Mouse (Mus musculus): ENCODE measurements at regions not wholly inside any gene's neighbourhood (a gene's known extent, or its start where the extent isn't known, plus 50 kb on each side); places are given as distances from the start of the nearest gene placed in this dataset.

- DNase-seq = no peak
Observed at GRCm38 (mm10) chr12:25169611-25170010, 72.7 kb upstream of the Id2 start.

- no peak for DNase-seq
Observed at GRCm38 (mm10) chr12:25168213-25168545, 71.2 kb upstream of the Id2 start.

- no peak for DNase-seq
Observed at GRCm38 (mm10) chr12:25167504-25168212, 70.7 kb upstream of the Id2 start.

- no peak for DNase-seq
Observed at GRCm38 (mm10) chr12:25166525-25166924, 69.6 kb upstream of the Id2 start.

DNA sequence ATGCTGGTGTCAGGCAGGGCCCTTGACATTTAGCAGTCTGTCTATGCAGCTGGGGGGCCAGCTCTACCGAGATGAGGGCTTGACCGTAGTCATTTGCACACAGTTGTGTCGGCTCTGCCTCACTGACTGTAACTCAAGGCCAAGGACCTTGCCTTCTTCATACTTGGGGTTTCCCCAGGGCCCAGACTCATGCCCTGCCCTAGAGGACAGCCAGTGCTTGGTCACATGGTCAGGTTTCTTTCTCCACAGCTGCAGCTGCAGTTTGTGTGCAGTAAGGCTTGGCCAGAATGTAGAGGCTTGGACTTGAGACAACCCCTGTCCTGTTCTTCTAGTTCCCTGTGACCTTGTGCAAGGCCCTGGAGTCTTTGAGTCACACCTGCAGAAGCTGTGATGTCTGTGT lies 68.7 kb upstream of the Id2 start:
- DNase-seq = no peak

GRCm38 (mm10) chr12:25164724-25165123 lies 67.8 kb upstream of the Id2 start:
- DNase-seq = no peak

GRCm38 (mm10) chr12:25163541-25163940 lies 66.6 kb upstream of the Id2 start:
- DNase-seq = no peak

GRCm38 (mm10) chr12:25162843-25163242 lies 65.9 kb upstream of the Id2 start:
- DNase-seq = no peak

- DNase-seq = no peak
Observed at GRCm38 (mm10) chr12:25161939-25162338, 65.0 kb upstream of the Id2 start.

GRCm38 (mm10) chr12:25160990-25161843 lies 64.3 kb upstream of the Id2 start:
- no peak for DNase-seq

DNA sequence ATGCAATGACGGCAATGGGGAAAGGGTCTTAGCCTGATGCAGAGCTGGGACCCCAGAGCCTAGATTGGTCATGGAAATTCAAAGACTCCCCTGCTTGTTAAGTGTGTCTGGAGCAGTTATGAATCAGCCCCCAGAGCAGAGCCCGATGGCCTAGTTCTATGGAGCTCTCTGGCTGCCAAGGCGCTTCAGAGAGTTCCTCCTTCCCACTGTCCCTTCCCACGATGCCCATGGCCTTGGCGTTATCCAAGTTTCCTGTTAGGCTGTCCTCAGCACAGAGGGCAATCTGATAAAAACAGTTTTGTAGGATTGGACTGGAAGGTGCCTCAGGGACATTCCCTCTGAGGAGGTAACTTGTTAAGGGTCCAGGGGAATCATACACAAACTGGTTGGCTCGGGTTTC lies 62.2 kb upstream of the Id2 start:
- DNase-seq = no peak

GRCm38 (mm10) chr12:25157238-25157637 lies 60.3 kb upstream of the Id2 start:
- DNase-seq = no peak

DNA sequence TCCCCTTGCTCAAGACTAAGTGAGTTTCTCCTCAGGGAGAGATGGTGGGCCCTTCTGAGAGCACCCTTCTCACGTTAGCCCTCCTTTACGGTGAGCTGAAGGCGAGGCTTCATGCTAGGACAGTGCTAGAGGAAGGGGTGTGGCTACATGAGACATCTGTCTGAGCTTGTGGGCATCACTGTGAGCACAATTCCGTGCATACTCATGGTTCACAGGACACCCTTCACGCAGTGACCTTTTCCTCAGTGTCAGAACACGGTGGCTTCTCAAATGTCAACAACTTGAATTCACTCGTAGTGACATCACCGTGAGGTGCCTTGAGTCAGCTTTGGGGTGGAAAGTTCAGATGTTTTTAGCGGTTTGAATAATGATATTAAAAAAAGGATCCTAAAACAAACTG lies 58.5 kb upstream of the Id2 start:
- DNase-seq = no peak

GRCm38 (mm10) chr12:25148099-25148498 lies 51.2 kb upstream of the Id2 start:
- DNase-seq = no peak

Measured in cerebellum, adult 9-10 months (tissue).